14 mouse cellular contexts compared by ENCODE assay signal in genomic region chr9:44914706-44915105, GRCm38 (mm10). TPM values are rescaled to one million over a fixed set of nuclear protein-coding genes. Genes with fewer than 3 reads are reported as not detected.
DNase-seq lines count a peak whose midpoint lies in the region; ATAC-seq and TF ChIP-seq lines count a peak whose summit lies in the region.
"Had no signal": no experiment of that assay in that cellular context is flagged by ENCODE, and none has a peak within 500 bp of the region (broad histone marks: within the 10 kb centered on the region; RNA-seq: fewer than 3 reads in every experiment).

No protein-coding gene starts in this region.

- peaks cover 32% of the 10 kb centered on the region for H3K36me3 ChIP-seq in forebrain, embryonic 13.5 days (ENCODE audit: poor library complexity, severe bottlenecking)
- H3K36me3 ChIP-seq in forebrain, embryonic 12.5 days (replicated peaks), result peaks cover 25% of the 10 kb centered on the region
- peaks cover 31% of the 10 kb centered on the region for H3K36me3 ChIP-seq in intestine, embryonic 14.5 days (ENCODE audit: control insufficient read depth, insufficient read depth, low read length)
- H3K36me3 ChIP-seq in intestine, postnatal 0 days (ENCODE audit: control insufficient read depth, insufficient read depth), result peaks cover 15% of the 10 kb centered on the region
- peaks cover 24% of the 10 kb centered on the region; the same call in 1 of the 2 replicates for H3K36me3 ChIP-seq in lung, postnatal 0 days (ENCODE audit: insufficient read depth, low read length)

- H3K27ac ChIP-seq in forebrain, embryonic 13.5 days, result peak overlapping the region; percentile 35; the same call in 1 of the 2 replicates
- no peak overlapping the region; the same call in 1 of the 2 replicates for H3K27ac ChIP-seq in forebrain, embryonic 12.5 days
- peak overlapping the region; percentile 67; the same call in 1 of the 2 replicates for H3K27ac ChIP-seq in intestine, embryonic 14.5 days (ENCODE audit: low read depth)
- H3K27ac ChIP-seq in intestine, postnatal 0 days (ENCODE audit: low read depth, low read length), result no peak overlapping the region
- no peak overlapping the region for H3K27ac ChIP-seq in lung, postnatal 0 days (ENCODE audit: low read length)
- H3K27ac ChIP-seq: midbrain, embryonic 10.5 days had no signal

- H3K4me1 ChIP-seq in forebrain, embryonic 13.5 days, result peaks cover 24% of the 10 kb centered on the region
- H3K4me1 ChIP-seq in forebrain, embryonic 12.5 days, result peaks cover 21% of the 10 kb centered on the region
- peaks cover 17% of the 10 kb centered on the region for H3K4me1 ChIP-seq in intestine, embryonic 14.5 days (replicated peaks; ENCODE audit: control insufficient read depth, insufficient read depth, low read length)
- no peaks in the 10 kb centered on the region; the same call in 1 of the 2 replicates for H3K4me1 ChIP-seq in intestine, postnatal 0 days (replicated peaks; ENCODE audit: control insufficient read depth, insufficient read depth, low read length)
- no peaks in the 10 kb centered on the region; the same call in 1 of the 2 replicates for H3K4me1 ChIP-seq in lung, postnatal 0 days (ENCODE audit: insufficient read depth, low read depth, low read length)

- no peak for TF ChIP-seq CTCF in intestine, postnatal 0 days (IDR thresholded peaks at IDR 0.05; ENCODE audit: low read depth)
- TF ChIP-seq CTCF in lung, postnatal 0 days (IDR thresholded peaks at IDR 0.05), result no peak

- no peak overlapping the region for H3K4me3 ChIP-seq in forebrain, embryonic 13.5 days
- H3K4me3 ChIP-seq in forebrain, embryonic 12.5 days (replicated peaks), result no peak overlapping the region
- H3K4me3 ChIP-seq in intestine, embryonic 14.5 days (ENCODE audit: low read depth, low read length), result no peak overlapping the region
- no peak overlapping the region for H3K4me3 ChIP-seq in intestine, postnatal 0 days (ENCODE audit: low read depth, low read length)
- H3K4me3 ChIP-seq in lung, postnatal 0 days (ENCODE audit: low read depth, low read length), result no peak overlapping the region
- H3K4me3 ChIP-seq: midbrain, embryonic 10.5 days had no signal

- ATAC-seq in forebrain, embryonic 13.5 days, result no peak
- ATAC-seq in forebrain, embryonic 12.5 days (ENCODE audit: low FRiP score), result no peak
- no peak for ATAC-seq in intestine, embryonic 14.5 days (replicated peaks; ENCODE audit: low FRiP score, low TSS enrichment, low read depth)
- ATAC-seq in intestine, postnatal 0 days, result no peak
- ATAC-seq in lung, postnatal 0 days, result peak; percentile 17; the same call in 1 of the 2 replicates

- DNase-seq in intestine, embryonic 14.5 days (ENCODE audit: low spot score), result no peak
- DNase-seq in lung, postnatal 0 days (ENCODE audit: low spot score), result peak; percentile 17
- DNase-seq in lung, postnatal 4 days, result no peak
- peak; percentile 29 for DNase-seq in brain, adult 2 months (ENCODE audit: low read depth, low spot score)
- DNase-seq in Muller cell, postnatal 12 days (ENCODE audit: inconsistent ontology term), result no peak
- DNase-seq: cerebellum, adult 18-20 months; embryo, embryonic 11 days; gastrocnemius, postnatal 10 days; heart, postnatal 10 days; thymus, adult 2 months had no signal

- no peak for TF ChIP-seq EP300 in lung, postnatal 0 days (IDR thresholded peaks at IDR 0.05)

- peak overlapping the region; percentile 31; the same call in 1 of the 2 replicates for H3K9ac ChIP-seq in forebrain, embryonic 13.5 days
- no peak overlapping the region for H3K9ac ChIP-seq in forebrain, embryonic 12.5 days
- H3K9ac ChIP-seq in intestine, embryonic 14.5 days (ENCODE audit: low read length), result no peak overlapping the region
- no peak overlapping the region for H3K9ac ChIP-seq in intestine, postnatal 0 days (ENCODE audit: low read depth, low read length)
- no peak overlapping the region for H3K9ac ChIP-seq in lung, postnatal 0 days (replicated peaks; ENCODE audit: low read depth)

- H3K27me3 ChIP-seq in forebrain, embryonic 13.5 days, result no peaks in the 10 kb centered on the region
- no peaks in the 10 kb centered on the region for H3K27me3 ChIP-seq in forebrain, embryonic 12.5 days
- H3K27me3 ChIP-seq in intestine, embryonic 14.5 days (replicated peaks; ENCODE audit: control insufficient read depth, insufficient read depth, low read length), result no peaks in the 10 kb centered on the region
- H3K27me3 ChIP-seq in intestine, postnatal 0 days (replicated peaks; ENCODE audit: control insufficient read depth, insufficient read depth, low read length), result no peaks in the 10 kb centered on the region
- H3K27me3 ChIP-seq in lung, postnatal 0 days (replicated peaks; ENCODE audit: insufficient read depth, low read length), result no peaks in the 10 kb centered on the region

- WGBS in forebrain, embryonic 13.5 days, result 21% methylated on average over 4 of the region's 4 CpGs
- 38% methylated on average over 4 of the region's 4 CpGs for WGBS in forebrain, embryonic 12.5 days
- whole genome bisulfite sequencing in intestine, embryonic 14.5 days, result 51% methylated on average over 4 of the region's 4 CpGs
- WGBS in intestine, postnatal 0 days, result 15% methylated on average over 4 of the region's 4 CpGs
- WGBS in lung, postnatal 0 days, result 18% methylated on average over 4 of the region's 4 CpGs

- H3K9me3 ChIP-seq in forebrain, embryonic 13.5 days (replicated peaks), result no peaks in the 10 kb centered on the region
- no peaks in the 10 kb centered on the region for H3K9me3 ChIP-seq in forebrain, embryonic 12.5 days
- H3K9me3 ChIP-seq in intestine, embryonic 14.5 days (ENCODE audit: control insufficient read depth, low read length), result no peaks in the 10 kb centered on the region
- H3K9me3 ChIP-seq in intestine, postnatal 0 days (ENCODE audit: control insufficient read depth), result no peaks in the 10 kb centered on the region
- no peaks in the 10 kb centered on the region for H3K9me3 ChIP-seq in lung, postnatal 0 days (ENCODE audit: low read length)
- H3K9me3 ChIP-seq: midbrain, embryonic 10.5 days had no signal

- no peak overlapping the region for H3K4me2 ChIP-seq in forebrain, embryonic 13.5 days
- H3K4me2 ChIP-seq in forebrain, embryonic 12.5 days, result no peak overlapping the region
- H3K4me2 ChIP-seq in intestine, embryonic 14.5 days (ENCODE audit: low read length), result no peak overlapping the region
- no peak overlapping the region for H3K4me2 ChIP-seq in intestine, postnatal 0 days (replicated peaks; ENCODE audit: low read depth)
- no peak overlapping the region for H3K4me2 ChIP-seq in lung, postnatal 0 days (replicated peaks; ENCODE audit: low read depth, low read length)

RNA-seq across cellular contexts. Expression of gene Atp5l, which starts 5.8 kb away (rescaled TPM):
- 777 and 836 TPM in 2 replicates for polyA plus RNA-seq in forebrain, embryonic 13.5 days (2015; fragmentation: Nextera tagmentation; extraction: Ambion mirVana)
- polyA plus RNA-seq in forebrain, embryonic 12.5 days (2016; fragmentation: Nextera tagmentation; extraction: Ambion mirVana), result 524 and 567 TPM in 2 replicates
- 722 and 905 TPM in 2 replicates for polyA plus RNA-seq in intestine, embryonic 14.5 days (2014; fragmentation: Nextera tagmentation; extraction: Ambion mirVana)
- 1,311 and 1,336 TPM in 2 replicates for polyA plus RNA-seq in intestine, postnatal 0 days (2015; fragmentation: Nextera tagmentation; extraction: Ambion mirVana)
- polyA plus RNA-seq in lung, postnatal 0 days (2015; fragmentation: Nextera tagmentation; extraction: Ambion mirVana), result 663 and 736 TPM in 2 replicates

RNA-seq across cellular contexts. Expression of gene Kmt2a, which starts 33.6 kb away (rescaled TPM):
- 22.7 and 23.3 TPM in 2 replicates for polyA plus RNA-seq in forebrain, embryonic 13.5 days (2015; fragmentation: Nextera tagmentation; extraction: Ambion mirVana)
- polyA plus RNA-seq in forebrain, embryonic 12.5 days (2016; fragmentation: Nextera tagmentation; extraction: Ambion mirVana), result 27.4 and 28.3 TPM in 2 replicates
- polyA plus RNA-seq in intestine, embryonic 14.5 days (2014; fragmentation: Nextera tagmentation; extraction: Ambion mirVana), result 10.4 and 14.7 TPM in 2 replicates
- polyA plus RNA-seq in intestine, postnatal 0 days (2015; fragmentation: Nextera tagmentation; extraction: Ambion mirVana), result 2.9 and 3.4 TPM in 2 replicates
- 6.9 and 8.1 TPM in 2 replicates for polyA plus RNA-seq in lung, postnatal 0 days (2015; fragmentation: Nextera tagmentation; extraction: Ambion mirVana)

RNA-seq across cellular contexts. Expression of gene Ube4a, which starts 50.7 kb away (rescaled TPM):
- polyA plus RNA-seq in forebrain, embryonic 13.5 days (2015; fragmentation: Nextera tagmentation; extraction: Ambion mirVana), result 31.9 and 32.0 TPM in 2 replicates
- polyA plus RNA-seq in forebrain, embryonic 12.5 days (2016; fragmentation: Nextera tagmentation; extraction: Ambion mirVana), result 33.2 and 33.4 TPM in 2 replicates
- polyA plus RNA-seq in intestine, embryonic 14.5 days (2014; fragmentation: Nextera tagmentation; extraction: Ambion mirVana), result 28.0 and 31.3 TPM in 2 replicates
- polyA plus RNA-seq in intestine, postnatal 0 days (2015; fragmentation: Nextera tagmentation; extraction: Ambion mirVana), result 12.7 and 12.9 TPM in 2 replicates
- polyA plus RNA-seq in lung, postnatal 0 days (2015; fragmentation: Nextera tagmentation; extraction: Ambion mirVana), result 12.9 and 13.2 TPM in 2 replicates

Comparison
In these comparisons a context has a peak if more than half of its experiments do, and no peak if none do; other contexts are left out.
1. H3K27ac ChIP-seq: peak in forebrain, embryonic 13.5 days (single experiment) and intestine, embryonic 14.5 days (single experiment); none in forebrain, embryonic 12.5 days (single experiment), intestine, postnatal 0 days (single experiment) and lung, postnatal 0 days (single experiment).
2. DNase-seq: peak in lung, postnatal 0 days (single experiment) and brain, adult 2 months (single experiment); none in intestine, embryonic 14.5 days (single experiment), lung, postnatal 4 days (0 of 2) and Muller cell, postnatal 12 days (single experiment).